8 mouse cellular contexts compared by ENCODE assay signal in the genomic region with DNA sequence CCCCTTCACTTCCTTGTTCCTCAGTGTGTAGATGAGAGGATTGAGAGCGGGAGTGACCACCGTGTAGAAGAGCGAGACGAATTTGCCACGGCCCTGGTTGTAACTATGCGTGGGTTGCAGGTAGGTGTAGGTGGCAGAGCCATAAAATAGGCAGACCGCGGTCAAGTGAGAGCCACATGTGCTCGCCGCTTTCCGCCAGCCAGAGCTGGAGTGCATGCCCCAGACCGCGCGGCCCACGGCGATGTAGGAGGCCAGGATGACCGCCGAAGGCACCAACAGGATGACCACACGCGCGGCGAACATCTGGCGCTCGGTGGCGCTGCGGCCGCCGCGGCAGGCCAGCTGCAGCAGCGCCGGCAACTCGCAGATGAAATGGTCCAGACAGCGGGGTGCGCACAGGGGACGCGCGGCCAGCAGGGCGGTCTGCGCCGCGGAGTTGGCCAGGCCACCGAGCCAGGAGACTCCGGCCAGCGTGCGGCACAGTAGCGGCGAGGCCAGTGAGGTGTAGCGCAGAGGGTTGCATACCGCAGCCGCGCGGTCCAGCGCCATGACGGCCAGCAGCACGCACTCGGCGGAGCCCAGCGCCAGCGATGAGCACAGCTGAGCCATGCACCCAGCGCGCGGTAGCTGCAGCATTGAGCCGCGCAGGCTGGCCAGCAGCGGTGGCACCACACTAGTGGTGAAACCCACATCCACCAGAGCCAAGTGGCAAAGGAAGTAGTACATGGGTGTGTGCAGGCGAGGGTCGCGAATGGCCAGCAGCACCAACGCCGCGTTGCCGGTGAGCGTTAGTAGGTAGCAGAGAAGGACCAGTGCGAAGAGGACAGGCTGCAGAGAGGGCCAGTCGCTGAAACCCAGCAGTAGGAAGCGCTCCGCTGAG. TPM values are rescaled to one million over a fixed set of nuclear protein-coding genes. Genes with fewer than 3 reads are reported as not detected.
DNase-seq lines count a peak whose midpoint lies in the region; ATAC-seq and TF ChIP-seq lines count a peak whose summit lies in the region.

No protein-coding gene starts in this region.

- H3K4me1 ChIP-seq in cerebellum, adult 2 months (ENCODE audit: control insufficient read depth, insufficient read depth, low read length), result no peaks in the 10 kb centered on the region
- H3K4me1 ChIP-seq in limb, embryonic 10.5 days, result 0 out of 2 replicates have a peak, but pooled peaks cover 9% of the 10 kb centered on the region
- H3K4me1 ChIP-seq in neural tube, embryonic 13.5 days (replicated peaks), result peaks cover 18% of the 10 kb centered on the region; the same call in 1 of the 2 replicates

- no peaks in the 10 kb centered on the region for H3K9me3 ChIP-seq in limb, embryonic 10.5 days (replicated peaks)
- no peaks in the 10 kb centered on the region for H3K9me3 ChIP-seq in neural tube, embryonic 13.5 days

- H3K27me3 ChIP-seq in cerebellum, adult 2 months (ENCODE audit: control insufficient read depth, insufficient read depth, low read length), result no peaks in the 10 kb centered on the region; the same call in 1 of the 2 replicates
- peaks cover 52% of the 10 kb centered on the region for H3K27me3 ChIP-seq in limb, embryonic 10.5 days (ENCODE audit: low read depth, poor library complexity, severe bottlenecking)
- peaks cover 47% of the 10 kb centered on the region for H3K27me3 ChIP-seq in neural tube, embryonic 13.5 days

- H3K4me2 ChIP-seq in neural tube, embryonic 13.5 days, result peak overlapping the region; percentile 87

- peak overlapping the region; percentile 70 for H3K9ac ChIP-seq in neural tube, embryonic 13.5 days

- no peak overlapping the region for H3K4me3 ChIP-seq in cerebellum, adult 2 months (replicated peaks; ENCODE audit: insufficient read depth, low read depth, low read length)
- H3K4me3 ChIP-seq in limb, embryonic 10.5 days, result peak overlapping the region; percentile 62
- peak overlapping the region; percentile 64 for H3K4me3 ChIP-seq in neural tube, embryonic 13.5 days

- 2% methylated on average over 77 of the region's 77 CpGs for WGBS in cerebellum, adult 2 months
- WGBS in limb, embryonic 10.5 days, result under 1% methylated on average over 77 of the region's 77 CpGs
- WGBS in neural tube, embryonic 13.5 days, result 1% methylated on average over 76 of the region's 77 CpGs

- ATAC-seq in neural tube, embryonic 13.5 days (ENCODE audit: low read depth), result peak; percentile 92

- TF ChIP-seq POLR2A in cerebellum, adult 2 months (IDR thresholded peaks at IDR 0.05; ENCODE audit: borderline replicate concordance, insufficient read depth, low read length), result no peak

- intact Hi-C loops in heart, postnatal 10 days (cut with DNase I), result no loop called here

- peak; percentile 3 to 13 for DNase-seq in cerebellum, adult 2 months
- no peak for DNase-seq in cerebellum, adult 11 months
- peak; percentile 8 for DNase-seq in thymus, postnatal 4 days
- DNase-seq in thymus, postnatal 25 days, result no peak
- peak; percentile 10 to 16 for DNase-seq in heart, postnatal 10 days
- peak; percentile 80 for DNase-seq in limb, embryonic 10.5 days (ENCODE audit: low spot score)
- no peak for DNase-seq in adipocyte (ENCODE audit: low spot score)

- H3K36me3 ChIP-seq in limb, embryonic 10.5 days, result no peaks in the 10 kb centered on the region
- H3K36me3 ChIP-seq in neural tube, embryonic 13.5 days, result no peaks in the 10 kb centered on the region

- no peak for TF ChIP-seq CTCF in cerebellum, adult 2 months (IDR thresholded peaks at IDR 0.05; ENCODE audit: borderline replicate concordance, insufficient read depth, low read depth, low read length)

- H3K27ac ChIP-seq in cerebellum, adult 2 months (ENCODE audit: insufficient read depth, low read length), result no peak overlapping the region
- peak overlapping the region; percentile 82 for H3K27ac ChIP-seq in limb, embryonic 10.5 days
- H3K27ac ChIP-seq in neural tube, embryonic 13.5 days (replicated peaks), result peak overlapping the region; percentile 61; the same call in 1 of the 2 replicates

RNA-seq across cellular contexts. Expression of gene Ubd, which starts 3.4 kb away (rescaled TPM):
- not detected in 2 replicates for polyA plus RNA-seq in cerebellum, adult 2 months (2012; rRNA removed)
- total RNA-seq in heart, postnatal 10 days (2021), result not detected
- not detected in 2 replicates for polyA plus RNA-seq in limb, embryonic 10.5 days (2016; fragmentation: Nextera tagmentation; extraction: Ambion mirVana)
- polyA plus RNA-seq in neural tube, embryonic 13.5 days (2015; fragmentation: Nextera tagmentation; extraction: Ambion mirVana), result not detected in 2 replicates

RNA-seq across cellular contexts. Expression of gene Olfr94, which starts 3.7 kb away (rescaled TPM):
- not detected in 2 replicates for polyA plus RNA-seq in cerebellum, adult 2 months (2012; rRNA removed)
- not detected for total RNA-seq in heart, postnatal 10 days (2021)
- not detected in 2 replicates for polyA plus RNA-seq in limb, embryonic 10.5 days (2016; fragmentation: Nextera tagmentation; extraction: Ambion mirVana)
- polyA plus RNA-seq in neural tube, embryonic 13.5 days (2015; fragmentation: Nextera tagmentation; extraction: Ambion mirVana), result not detected in 2 replicates

RNA-seq across cellular contexts. Expression of gene Olfr95, which starts 15.8 kb away (rescaled TPM):
- polyA plus RNA-seq in cerebellum, adult 2 months (2012; rRNA removed), result 0.03 TPM in 1 of 2 replicates, not detected in the other
- not detected for total RNA-seq in heart, postnatal 10 days (2021)
- not detected in 2 replicates for polyA plus RNA-seq in limb, embryonic 10.5 days (2016; fragmentation: Nextera tagmentation; extraction: Ambion mirVana)
- polyA plus RNA-seq in neural tube, embryonic 13.5 days (2015; fragmentation: Nextera tagmentation; extraction: Ambion mirVana), result not detected in 2 replicates

RNA-seq across cellular contexts. Expression of gene Olfr96, which starts 22.9 kb away (rescaled TPM):
- not detected in 2 replicates for polyA plus RNA-seq in cerebellum, adult 2 months (2012; rRNA removed)
- not detected for total RNA-seq in heart, postnatal 10 days (2021)
- not detected in 2 replicates for polyA plus RNA-seq in limb, embryonic 10.5 days (2016; fragmentation: Nextera tagmentation; extraction: Ambion mirVana)
- not detected in 2 replicates for polyA plus RNA-seq in neural tube, embryonic 13.5 days (2015; fragmentation: Nextera tagmentation; extraction: Ambion mirVana)

RNA-seq across cellular contexts. Expression of gene Olfr93, which starts 35.8 kb away (rescaled TPM):
- polyA plus RNA-seq in cerebellum, adult 2 months (2012; rRNA removed), result not detected in 2 replicates
- not detected for total RNA-seq in heart, postnatal 10 days (2021)
- polyA plus RNA-seq in limb, embryonic 10.5 days (2016; fragmentation: Nextera tagmentation; extraction: Ambion mirVana), result not detected in 2 replicates
- not detected in 2 replicates for polyA plus RNA-seq in neural tube, embryonic 13.5 days (2015; fragmentation: Nextera tagmentation; extraction: Ambion mirVana)

Comparison
In these comparisons a context has a peak if more than half of its experiments do, and no peak if none do; other contexts are left out.
1. DNase-seq: peak in cerebellum, adult 2 months (2 of 2), thymus, postnatal 4 days (single experiment), heart, postnatal 10 days (2 of 2) and limb, embryonic 10.5 days (single experiment); none in cerebellum, adult 11 months (single experiment), thymus, postnatal 25 days (single experiment) and adipocyte (single experiment).